Mouse (Mus musculus) heart, embryonic 15.5 days (tissue): ENCODE measurements around the gene Mmp14. TPM values are rescaled to one million over a fixed set of nuclear protein-coding genes. Genes with fewer than 3 reads are reported as not detected.

Experiments used
- ATAC-seq: fragments of 200-750 bp; cut with Nextera tagmentation; replicated peaks from 2 replicates; pipeline ENCODE4 v1.8.0; 2017; ENCODE audit warnings: low read depth, moderate TSS enrichment; ENCODE audit not compliant: insufficient number of reproducible peaks, insufficient read depth, low FRiP score
- H3K27ac ChIP-seq: fragments of 300-500 bp; sonication (generic); 2 replicates; pipeline ENCODE4 v1.5.1; 2015; ENCODE audit warnings: mild to moderate bottlenecking, inconsistent platforms
- H3K27me3 ChIP-seq: fragments of 300-500 bp; sonication (generic); 2 replicates; pipeline ENCODE4 v1.6.1; 2015; ENCODE audit warnings: inconsistent platforms
- H3K36me3 ChIP-seq: fragments of 300-500 bp; sonication (generic); 2 replicates; pipeline ENCODE4 v1.6.1; 2015; ENCODE audit warnings: mild to moderate bottlenecking, inconsistent platforms
- H3K4me1 ChIP-seq: fragments of 300-500 bp; sonication (generic); replicated peaks from 2 replicates; pipeline ENCODE4 v1.6.1; 2015; ENCODE audit warnings: inconsistent platforms
- H3K4me2 ChIP-seq: fragments of 300-500 bp; sonication (generic); 2 replicates; pipeline ENCODE4 v1.6.1; 2015; ENCODE audit warnings: inconsistent platforms, mild to moderate bottlenecking, moderate library complexity
- H3K4me3 ChIP-seq: fragments of 300-500 bp; sonication (generic); 2 replicates; pipeline ENCODE4 v1.5.1; 2015; ENCODE audit warnings: mild to moderate bottlenecking, inconsistent platforms
- H3K9ac ChIP-seq: fragments of 300-500 bp; sonication (generic); 2 replicates; pipeline ENCODE4 v1.6.1; 2015; ENCODE audit warnings: mild to moderate bottlenecking, inconsistent platforms
- H3K9me3 ChIP-seq: fragments of 300-500 bp; sonication (generic); replicated peaks from 2 replicates; pipeline ENCODE4 v1.6.1; 2016; ENCODE audit warnings: inconsistent platforms
- WGBS: fragments of 180-500 bp; shearing (Covaris S2); methylation state at CpG from one replicate; pipeline ENCODE4 v1.1.7; 2015; ENCODE audit warnings: mixed read lengths; 5-methylcytosine and 5-hydroxymethylcytosine counted together
- polyA plus RNA-seq: library from polyadenylated mRNA; unstranded; fragments of >200 nt; fragmentation: Nextera tagmentation; extraction: Ambion mirVana; gene quantifications from 2 replicates; pipeline ENCODE4 v1.2.1, GENCODE M21; 2015

The Mmp14 gene
- polyA plus RNA-seq, 1 experiment from 2014 or later, result 91.2 TPM

- Histone ChIP-seq H3K36me3 (no peaks in the 10 kb centered on the region), H3K27me3 (peaks cover 30% of the 10 kb centered on the region), H3K27ac (no peak overlapping the region), H3K4me2 (no peak overlapping the region), H3K9me3 (no peaks in the 10 kb centered on the region), H3K4me3 (no peak overlapping the region), H3K9ac (no peak overlapping the region), H3K4me1 (peaks cover 17% of the 10 kb centered on the region)
- WGBS, result 68% methylated on average over 8 of the region's 8 CpGs
- no peak for ATAC-seq
Observed at GRCm38 (mm10) chr14:54481402-54481801, 50.0 kb downstream of the Mmp14 start.

- H3K4me3 ChIP-seq, result no peak overlapping the region
- no peak overlapping the region for H3K27ac ChIP-seq
- H3K36me3 ChIP-seq, result no peaks in the 10 kb centered on the region
- H3K4me2 ChIP-seq, result no peak overlapping the region
- no peaks in the 10 kb centered on the region for H3K9me3 ChIP-seq
- no peak overlapping the region for H3K9ac ChIP-seq
- peaks cover 10% of the 10 kb centered on the region for H3K4me1 ChIP-seq
- 40% methylated on average over 9 of the region's 9 CpGs for WGBS
- H3K27me3 ChIP-seq, result peaks cover 24% of the 10 kb centered on the region
- ATAC-seq, result no peak
Observed at GRCm38 (mm10) chr14:54482498-54482897, 51.1 kb downstream of the Mmp14 start.

GRCm38 (mm10) chr14:54485899-54486298 lies 54.5 kb downstream of the Mmp14 start:
- H3K27me3 ChIP-seq, result no peaks in the 10 kb centered on the region
- no peaks in the 10 kb centered on the region for H3K9me3 ChIP-seq
- H3K9ac ChIP-seq, result no peak overlapping the region
- H3K4me2 ChIP-seq, result no peak overlapping the region
- H3K27ac ChIP-seq, result no peak overlapping the region
- H3K4me3 ChIP-seq, result no peak overlapping the region
- no peaks in the 10 kb centered on the region for H3K4me1 ChIP-seq
- 88% methylated on average over 7 of the region's 7 CpGs for WGBS
- ATAC-seq, result no peak
- H3K36me3 ChIP-seq, result no peaks in the 10 kb centered on the region

- Histone ChIP-seq H3K36me3 (no peaks in the 10 kb centered on the region), H3K27ac (no peak overlapping the region), H3K4me2 (no peak overlapping the region), H3K4me1 (no peaks in the 10 kb centered on the region), H3K9me3 (no peaks in the 10 kb centered on the region), H3K9ac (no peak overlapping the region), H3K27me3 (no peaks in the 10 kb centered on the region), H3K4me3 (no peak overlapping the region)
- 42% methylated on average over 2 of the region's 2 CpGs for WGBS
- ATAC-seq, result no peak
Observed at GRCm38 (mm10) chr14:54487732-54488131, 56.3 kb downstream of the Mmp14 start.

- ATAC-seq, result no peak
- H3K36me3 ChIP-seq, result no peaks in the 10 kb centered on the region
- H3K9ac ChIP-seq, result no peak overlapping the region
- peaks cover 1% of the 10 kb centered on the region; the same call in 1 of the 2 replicates for H3K4me1 ChIP-seq
- H3K27me3 ChIP-seq, result no peaks in the 10 kb centered on the region
- H3K27ac ChIP-seq, result no peak overlapping the region
- H3K4me3 ChIP-seq, result no peak overlapping the region
- H3K9me3 ChIP-seq, result no peaks in the 10 kb centered on the region
- no peak overlapping the region for H3K4me2 ChIP-seq
Observed at GRCm38 (mm10) chr14:54488350-54488749, 56.9 kb downstream of the Mmp14 start.

- Histone ChIP-seq H3K27me3 (no peaks in the 10 kb centered on the region), H3K4me3 (no peak overlapping the region), H3K9ac (no peak overlapping the region), H3K27ac (no peak overlapping the region), H3K36me3 (no peaks in the 10 kb centered on the region), H3K9me3 (no peaks in the 10 kb centered on the region), H3K4me2 (no peak overlapping the region), H3K4me1 (peaks cover 6% of the 10 kb centered on the region; the same call in 1 of the 2 replicates)
- peak; percentile 47; the same call in 1 of the 2 replicates for ATAC-seq
- WGBS, result 67% methylated on average over 18 of the region's 18 CpGs
Observed at GRCm38 (mm10) chr14:54492345-54493131, 61.1 kb downstream of the Mmp14 start.

GRCm38 (mm10) chr14:54493236-54493635 lies 61.8 kb downstream of the Mmp14 start:
- 70% methylated on average over 5 of the region's 5 CpGs for WGBS
- Histone ChIP-seq H3K9me3 (no peaks in the 10 kb centered on the region), H3K4me2 (no peak overlapping the region), H3K36me3 (no peaks in the 10 kb centered on the region), H3K4me1 (peaks cover 6% of the 10 kb centered on the region; the same call in 1 of the 2 replicates), H3K4me3 (no peak overlapping the region), H3K27me3 (no peaks in the 10 kb centered on the region), H3K27ac (no peak overlapping the region), H3K9ac (no peak overlapping the region)
- ATAC-seq, result no peak

GRCm38 (mm10) chr14:54494234-54494633 lies 62.8 kb downstream of the Mmp14 start:
- H3K9ac ChIP-seq, result no peak overlapping the region
- 0 out of 2 replicates have a peak, but pooled peaks have one; percentile 18 for ATAC-seq
- H3K4me2 ChIP-seq, result no peak overlapping the region
- H3K9me3 ChIP-seq, result no peaks in the 10 kb centered on the region
- H3K36me3 ChIP-seq, result no peaks in the 10 kb centered on the region
- H3K4me1 ChIP-seq, result peaks cover 6% of the 10 kb centered on the region; the same call in 1 of the 2 replicates
- WGBS, result 4% methylated on average over 3 of the region's 3 CpGs
- no peaks in the 10 kb centered on the region for H3K27me3 ChIP-seq
- no peak overlapping the region for H3K4me3 ChIP-seq
- H3K27ac ChIP-seq, result no peak overlapping the region

Other genes starting within 250 kb of the Mmp14 start
- gene Dad1, start 177.5 kb upstream of the Mmp14 start, polyA plus RNA-seq, result 355 and 362 TPM in 2 replicates
- gene Abhd4, start 177.4 kb upstream of the Mmp14 start, polyA plus RNA-seq, result 96.0 and 106 TPM in 2 replicates
- 0.03 TPM in 1 of 2 replicates, not detected in the other for gene Olfr49, start 146.7 kb upstream of the Mmp14 start, polyA plus RNA-seq
- gene Oxa1l, start 70.8 kb upstream of the Mmp14 start, polyA plus RNA-seq, result 53.2 and 54.4 TPM in 2 replicates
- 7.7 and 11.0 TPM in 2 replicates for gene Slc7a7, start 13.8 kb upstream of the Mmp14 start, polyA plus RNA-seq
- gene Mrpl52, start 4.7 kb upstream of the Mmp14 start, polyA plus RNA-seq, result 196 and 285 TPM in 2 replicates
- gene Lrp10, start 32.5 kb downstream of the Mmp14 start, polyA plus RNA-seq, result 41.9 and 51.6 TPM in 2 replicates
- 1.1 and 1.9 TPM in 2 replicates for gene Rem2, start 44.5 kb downstream of the Mmp14 start, polyA plus RNA-seq
- 47.4 and 57.4 TPM in 2 replicates for gene Prmt5, start 85.9 kb downstream of the Mmp14 start, polyA plus RNA-seq
- gene Haus4, start 123.0 kb downstream of the Mmp14 start, polyA plus RNA-seq, result 34.0 and 39.8 TPM in 2 replicates
- 23.1 and 35.5 TPM in 2 replicates for gene Ajuba, start 145.9 kb downstream of the Mmp14 start, polyA plus RNA-seq
- 4.8 and 5.0 TPM in 2 replicates for gene 4931414P19Rik, start 174.4 kb downstream of the Mmp14 start, polyA plus RNA-seq
- gene Psmb5, start 186.4 kb downstream of the Mmp14 start, polyA plus RNA-seq, result 294 and 335 TPM in 2 replicates
- 1.7 and 17.6 TPM in 2 replicates for gene Psmb11, start 189.8 kb downstream of the Mmp14 start, polyA plus RNA-seq
- not detected in 2 replicates for gene Gm17606, start 209.3 kb downstream of the Mmp14 start, polyA plus RNA-seq
- 1.6 and 2.1 TPM in 2 replicates for gene Cdh24, start 209.8 kb downstream of the Mmp14 start, polyA plus RNA-seq